Mouse (Mus musculus): ENCODE data around the gene Ankrd33b.

- TF ChIP-seq CHD2 (IDR thresholded peaks at IDR 0.05; ENCODE audit: low read depth, low read length), result no peak
- TF ChIP-seq ZC3H11A (IDR thresholded peaks at IDR 0.05; ENCODE audit: borderline replicate concordance, low read depth, low read length), result no peak
Observed at GRCm38 (mm10) chr15:31404346-31404745, 36.8 kb upstream of the Ankrd33b start.

Data from ES-E14 (cell line).